ENCODE assay signal across 23 mouse cellular contexts in genomic region chr1:39398284-39398683, GRCm38 (mm10). TPM values are rescaled to one million over a fixed set of nuclear protein-coding genes. Genes with fewer than 3 reads are reported as not detected.
DNase-seq lines count a peak whose midpoint lies in the region; ATAC-seq and TF ChIP-seq lines count a peak whose summit lies in the region.
"Had no signal": no experiment of that assay in that cellular context is flagged by ENCODE, and none has a peak within 500 bp of the region (broad histone marks: within the 10 kb centered on the region; RNA-seq: fewer than 3 reads in every experiment).

No protein-coding gene starts in this region.

- no peak overlapping the region for H3K4me3 ChIP-seq in hindbrain, embryonic 10.5 days
- H3K4me3 ChIP-seq in hindbrain, embryonic 11.5 days (ENCODE audit: low read depth, low read length), result no peak overlapping the region
- no peak overlapping the region for H3K4me3 ChIP-seq in lung, postnatal 0 days (ENCODE audit: low read depth, low read length)
- H3K4me3 ChIP-seq in midbrain, embryonic 11.5 days (ENCODE audit: low read depth, low read length), result no peak overlapping the region
- no peak overlapping the region for H3K4me3 ChIP-seq in midbrain, embryonic 13.5 days (replicated peaks)
- H3K4me3 ChIP-seq: embryonic facial prominence, embryonic 10.5 days; embryonic facial prominence, embryonic 12.5 days; forebrain, embryonic 13.5 days; forebrain, embryonic 15.5 days had no signal

- TF ChIP-seq EP300 in lung, postnatal 0 days (IDR thresholded peaks at IDR 0.05), result 0 out of 2 replicates have a peak, but pooled peaks have one; percentile 11

- no peak overlapping the region for H3K9ac ChIP-seq in hindbrain, embryonic 11.5 days (ENCODE audit: low read depth, low read length)
- no peak overlapping the region for H3K9ac ChIP-seq in lung, postnatal 0 days (replicated peaks; ENCODE audit: low read depth)
- no peak overlapping the region for H3K9ac ChIP-seq in midbrain, embryonic 11.5 days (ENCODE audit: low read length)
- H3K9ac ChIP-seq in midbrain, embryonic 13.5 days (replicated peaks), result no peak overlapping the region
- H3K9ac ChIP-seq: embryonic facial prominence, embryonic 12.5 days; forebrain, embryonic 13.5 days; forebrain, embryonic 15.5 days had no signal

- H3K27me3 ChIP-seq in hindbrain, embryonic 10.5 days (ENCODE audit: insufficient read depth, poor library complexity, severe bottlenecking), result no peaks in the 10 kb centered on the region
- H3K27me3 ChIP-seq in hindbrain, embryonic 11.5 days (ENCODE audit: control insufficient read depth, insufficient read depth, low read length), result no peaks in the 10 kb centered on the region
- no peaks in the 10 kb centered on the region for H3K27me3 ChIP-seq in lung, postnatal 0 days (replicated peaks; ENCODE audit: insufficient read depth, low read length)
- H3K27me3 ChIP-seq in midbrain, embryonic 11.5 days (ENCODE audit: control insufficient read depth, insufficient read depth, low read length), result no peaks in the 10 kb centered on the region
- H3K27me3 ChIP-seq in midbrain, embryonic 13.5 days, result no peaks in the 10 kb centered on the region
- H3K27me3 ChIP-seq: CH12.LX; embryonic facial prominence, embryonic 12.5 days; forebrain, embryonic 13.5 days; forebrain, embryonic 15.5 days; Patski had no signal

- TF ChIP-seq CTCF in lung, postnatal 0 days (IDR thresholded peaks at IDR 0.05), result no peak

- H3K9me3 ChIP-seq in hindbrain, embryonic 10.5 days, result no peaks in the 10 kb centered on the region
- no peaks in the 10 kb centered on the region for H3K9me3 ChIP-seq in hindbrain, embryonic 11.5 days (ENCODE audit: control insufficient read depth, low read length)
- no peaks in the 10 kb centered on the region for H3K9me3 ChIP-seq in lung, postnatal 0 days (ENCODE audit: low read length)
- no peaks in the 10 kb centered on the region for H3K9me3 ChIP-seq in midbrain, embryonic 11.5 days (ENCODE audit: control insufficient read depth, low read length)
- H3K9me3 ChIP-seq in midbrain, embryonic 13.5 days, result no peaks in the 10 kb centered on the region
- H3K9me3 ChIP-seq: embryonic facial prominence, embryonic 12.5 days; forebrain, embryonic 13.5 days; forebrain, embryonic 15.5 days had no signal

- no peak for ATAC-seq in hindbrain, embryonic 11.5 days (ENCODE audit: low FRiP score)
- ATAC-seq in lung, postnatal 0 days, result peak; percentile 55
- no peak for ATAC-seq in midbrain, embryonic 11.5 days (ENCODE audit: low FRiP score)
- ATAC-seq in midbrain, embryonic 13.5 days, result no peak
- ATAC-seq: activated CD4-positive, CD25-positive, alpha-beta regulatory T cell, adult 4 months; CD4-positive, CD25-positive, alpha-beta regulatory T cell, adult 4 months; forebrain, embryonic 13.5 days; forebrain, embryonic 15.5 days had no signal

- no peak overlapping the region for H3K4me2 ChIP-seq in hindbrain, embryonic 11.5 days (replicated peaks; ENCODE audit: low read depth, low read length)
- H3K4me2 ChIP-seq in lung, postnatal 0 days (replicated peaks; ENCODE audit: low read depth, low read length), result no peak overlapping the region
- no peak overlapping the region for H3K4me2 ChIP-seq in midbrain, embryonic 11.5 days
- H3K4me2 ChIP-seq in midbrain, embryonic 13.5 days (replicated peaks), result no peak overlapping the region
- H3K4me2 ChIP-seq: embryonic facial prominence, embryonic 12.5 days; forebrain, embryonic 13.5 days; forebrain, embryonic 15.5 days had no signal

- 0 out of 2 replicates have a peak overlapping the region, but pooled peaks have one; percentile 23 for H3K27ac ChIP-seq in hindbrain, embryonic 10.5 days
- H3K27ac ChIP-seq in hindbrain, embryonic 11.5 days (ENCODE audit: low read depth, low read length), result no peak overlapping the region
- H3K27ac ChIP-seq in lung, postnatal 0 days (ENCODE audit: low read length), result peak overlapping the region; percentile 70
- H3K27ac ChIP-seq in midbrain, embryonic 11.5 days (ENCODE audit: low read depth, low read length), result no peak overlapping the region
- no peak overlapping the region for H3K27ac ChIP-seq in midbrain, embryonic 13.5 days
- H3K27ac ChIP-seq: embryonic facial prominence, embryonic 10.5 days; embryonic facial prominence, embryonic 12.5 days; forebrain, embryonic 13.5 days; forebrain, embryonic 15.5 days had no signal

- 0 out of 2 replicates have a peak, but pooled peaks cover 5% of the 10 kb centered on the region for H3K4me1 ChIP-seq in hindbrain, embryonic 10.5 days (replicated peaks)
- H3K4me1 ChIP-seq in hindbrain, embryonic 11.5 days (replicated peaks; ENCODE audit: control insufficient read depth, insufficient read depth, low read length), result no peaks in the 10 kb centered on the region
- H3K4me1 ChIP-seq in lung, postnatal 0 days (ENCODE audit: insufficient read depth, low read depth, low read length), result peaks cover 3% of the 10 kb centered on the region
- H3K4me1 ChIP-seq in midbrain, embryonic 11.5 days (ENCODE audit: control insufficient read depth, insufficient read depth, low read length), result no peaks in the 10 kb centered on the region
- no peaks in the 10 kb centered on the region for H3K4me1 ChIP-seq in midbrain, embryonic 13.5 days (replicated peaks)
- H3K4me1 ChIP-seq: forebrain, embryonic 13.5 days; forebrain, embryonic 15.5 days had no signal

- WGBS in hindbrain, embryonic 10.5 days, result 91% methylated on average over 6 of the region's 6 CpGs
- WGBS in hindbrain, embryonic 11.5 days, result 92% methylated on average over 6 of the region's 6 CpGs
- WGBS in lung, postnatal 0 days, result 59% methylated on average over 6 of the region's 6 CpGs
- 89% methylated on average over 6 of the region's 6 CpGs for whole genome bisulfite sequencing in midbrain, embryonic 11.5 days
- 93% methylated on average over 6 of the region's 6 CpGs for WGBS in midbrain, embryonic 13.5 days

- H3K36me3 ChIP-seq in hindbrain, embryonic 10.5 days, result peaks cover 11% of the 10 kb centered on the region
- no peaks in the 10 kb centered on the region for H3K36me3 ChIP-seq in hindbrain, embryonic 11.5 days (ENCODE audit: control insufficient read depth, insufficient read depth, low read length)
- 0 out of 2 replicates have a peak, but pooled peaks cover 4% of the 10 kb centered on the region for H3K36me3 ChIP-seq in lung, postnatal 0 days (ENCODE audit: insufficient read depth, low read length)
- H3K36me3 ChIP-seq in midbrain, embryonic 11.5 days (ENCODE audit: control insufficient read depth, insufficient read depth, low read length), result no peaks in the 10 kb centered on the region
- peaks cover 11% of the 10 kb centered on the region; the same call in 1 of the 2 replicates for H3K36me3 ChIP-seq in midbrain, embryonic 13.5 days
- H3K36me3 ChIP-seq: embryonic facial prominence, embryonic 12.5 days had no signal

- no peak for DNase-seq in hindbrain, embryonic 10.5 days (ENCODE audit: low spot score)
- no peak for DNase-seq in hindbrain, embryonic 11.5 days (ENCODE audit: low spot score)
- DNase-seq in lung, postnatal 0 days (ENCODE audit: low spot score), result peak; percentile 55
- no peak for DNase-seq in lung, postnatal 14 days
- DNase-seq in midbrain, embryonic 11.5 days (ENCODE audit: low spot score, missing footprints), result peak; percentile 45
- DNase-seq: adrenal gland, adult 8-10 months; adrenal gland, postnatal 14 days; adrenal gland, postnatal 36 days; B cell, adult 2 months; cerebellum, adult 11-12 months; cerebellum, adult 2 months; cerebellum, adult 9-10 months; cerebellum, postnatal 10 days; cerebellum, postnatal 25 days had no signal

RNA-seq across cellular contexts. Expression of gene Rpl31, which starts 30.6 kb away (rescaled TPM):
- polyA plus RNA-seq in hindbrain, embryonic 10.5 days (2016; fragmentation: Nextera tagmentation; extraction: Ambion mirVana), result 425 and 430 TPM in 2 replicates
- polyA plus RNA-seq in hindbrain, embryonic 11.5 days (2014; fragmentation: Nextera tagmentation; extraction: Ambion mirVana), result 426 and 434 TPM in 2 replicates
- polyA plus RNA-seq in lung, postnatal 0 days (2015; fragmentation: Nextera tagmentation; extraction: Ambion mirVana), result 379 and 423 TPM in 2 replicates
- 430 and 474 TPM in 2 replicates for polyA plus RNA-seq in midbrain, embryonic 11.5 days (2014; fragmentation: Nextera tagmentation; extraction: Ambion mirVana)
- 374 and 398 TPM in 2 replicates for polyA plus RNA-seq in midbrain, embryonic 13.5 days (2015; fragmentation: Nextera tagmentation; extraction: Ambion mirVana)

Comparison
In these comparisons a context has a peak if more than half of its experiments do, and no peak if none do; other contexts are left out.
1. DNase-seq: peak in lung, postnatal 0 days (single experiment) and midbrain, embryonic 11.5 days (single experiment); none in hindbrain, embryonic 10.5 days (single experiment), hindbrain, embryonic 11.5 days (single experiment) and lung, postnatal 14 days (single experiment).
2. H3K27ac ChIP-seq: peak in hindbrain, embryonic 10.5 days (single experiment) and lung, postnatal 0 days (single experiment); none in hindbrain, embryonic 11.5 days (single experiment), midbrain, embryonic 11.5 days (single experiment) and midbrain, embryonic 13.5 days (single experiment).